Mouse (Mus musculus): ENCODE measurements at regions not wholly inside any gene's neighbourhood (a gene's known extent, or its start where the extent isn't known, plus 50 kb on each side); places are given as distances from the start of the nearest gene placed in this dataset.

DNA sequence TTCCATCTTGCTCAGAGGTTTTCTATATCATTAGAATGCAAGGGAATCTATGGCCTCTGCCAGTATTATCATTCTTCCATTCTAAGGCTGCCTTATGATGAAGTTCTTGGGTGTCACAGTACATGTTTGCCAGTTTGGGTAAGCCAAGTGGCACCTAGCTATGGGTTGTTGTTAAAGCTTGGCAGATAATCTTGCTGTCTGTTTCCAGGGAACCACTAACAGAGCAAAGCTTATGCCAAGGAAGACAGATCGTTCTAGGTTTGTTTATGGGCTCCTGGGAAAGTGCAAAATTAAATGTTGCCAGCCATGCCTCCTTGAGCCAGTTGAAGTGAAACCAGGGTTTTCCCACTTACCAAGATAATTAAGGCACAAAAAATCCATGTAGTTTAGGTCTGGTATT is 292.9 kb upstream of the Cobl start:
- intact Hi-C loops (cut with DNase I), result no loop called here
- no peak for DNase-seq (ENCODE audit: low spot score in 2 of 2)

DNA sequence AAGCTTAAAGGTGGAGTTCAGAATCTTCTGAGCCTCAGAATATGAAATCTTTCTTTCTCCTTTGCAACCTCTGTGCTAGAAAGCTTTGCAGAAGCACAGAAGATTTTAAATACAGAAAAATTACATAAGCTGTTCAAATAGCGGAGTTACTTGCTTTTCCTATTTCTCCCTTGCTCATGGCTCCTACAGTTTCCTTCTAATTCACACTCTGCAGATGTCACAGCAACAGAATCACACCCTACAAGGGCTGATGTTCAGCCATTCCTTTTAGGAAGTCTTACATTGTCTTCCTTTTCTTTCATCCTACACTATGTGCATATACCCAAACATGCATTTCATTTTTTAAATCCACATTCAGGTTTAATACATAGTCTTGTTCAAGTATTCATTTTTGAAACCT is 285.3 kb upstream of the Cobl start:
- DNase-seq (ENCODE audit: low spot score in 2 of 2), result no peak
- intact Hi-C loops (cut with DNase I), result no loop called here

DNA sequence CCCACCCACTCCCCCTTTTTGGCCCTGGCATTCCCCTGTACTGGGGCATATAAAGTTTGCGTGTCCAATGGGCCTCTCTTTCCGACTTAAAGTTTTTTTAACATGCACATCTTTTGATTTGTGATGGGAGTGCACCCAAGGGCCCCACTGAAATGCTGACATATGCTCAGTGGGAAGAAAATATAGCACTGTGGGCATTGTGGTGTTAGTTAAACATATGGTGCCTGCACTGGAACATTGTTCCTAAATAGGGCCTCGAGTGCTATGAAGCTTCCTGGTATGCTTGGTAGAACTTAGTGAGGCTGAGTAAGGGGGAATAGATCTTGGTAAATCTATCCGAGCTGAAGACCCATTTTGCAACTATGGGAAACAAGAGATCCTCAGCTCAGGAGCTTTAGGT is 284.5 kb upstream of the Cobl start:
- intact Hi-C loops (cut with DNase I), result no loop called here
- peak; percentile 25 to 33 for DNase-seq (ENCODE audit: low spot score in 2 of 2)

DNA sequence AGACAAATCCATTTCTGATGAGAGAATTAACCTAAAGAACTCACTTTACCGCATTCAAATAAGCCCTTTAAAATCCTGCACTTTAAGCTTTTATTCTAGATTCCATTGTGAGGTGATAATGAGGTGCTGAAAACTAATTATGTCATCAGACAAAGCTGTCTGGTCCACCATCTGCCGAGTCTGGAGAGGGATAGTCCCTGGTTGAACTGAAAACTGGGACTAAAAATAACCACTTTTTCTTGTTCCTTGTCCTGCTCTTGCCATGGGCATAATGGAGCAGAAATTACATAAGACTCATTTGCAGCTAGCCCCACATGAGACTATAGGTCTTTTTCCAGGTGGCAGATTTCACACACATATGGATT is 277.4 kb upstream of the Cobl start:
- intact Hi-C loops (cut with DNase I), result no loop called here
- peak; percentile 34 to 46 for DNase-seq (ENCODE audit: low spot score in 2 of 2)

DNA sequence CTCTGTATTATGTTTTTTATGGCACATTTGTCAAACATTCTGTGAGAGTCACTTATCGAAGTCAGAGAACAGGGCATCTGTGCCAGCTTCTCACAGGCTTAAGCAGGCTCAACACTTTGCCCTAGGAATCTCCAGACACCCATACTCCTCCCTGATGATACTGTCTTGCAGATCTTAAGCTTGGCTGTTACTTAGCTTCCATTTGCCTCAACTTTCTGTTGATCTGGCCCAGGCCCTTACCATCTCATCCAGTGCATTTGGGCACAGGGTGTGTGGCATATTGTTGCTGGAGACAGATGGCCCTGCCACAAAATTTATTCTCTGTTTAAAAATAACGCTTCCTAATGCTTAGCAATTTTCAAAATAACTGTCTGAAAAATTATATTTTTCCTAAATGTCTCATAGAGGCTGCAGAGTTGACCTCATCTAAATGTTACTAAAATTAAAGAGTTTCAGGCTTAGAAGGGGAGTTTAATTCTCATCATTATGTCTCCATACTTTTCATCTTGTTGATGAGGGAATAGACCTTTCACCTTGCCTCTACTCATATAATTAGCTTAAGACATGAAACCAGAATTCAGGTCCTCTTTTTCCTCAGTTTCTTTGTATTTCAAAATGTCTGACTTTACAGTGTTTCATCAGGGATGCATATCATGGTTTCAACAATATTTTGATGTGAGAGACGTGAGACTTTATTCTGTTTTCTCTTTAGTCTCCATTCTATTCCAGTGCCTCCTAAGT is 276.8 kb upstream of the Cobl start:
- DNase-seq (ENCODE audit: low spot score in 2 of 2), result no peak
- intact Hi-C loops (cut with DNase I), result no loop called here

DNA sequence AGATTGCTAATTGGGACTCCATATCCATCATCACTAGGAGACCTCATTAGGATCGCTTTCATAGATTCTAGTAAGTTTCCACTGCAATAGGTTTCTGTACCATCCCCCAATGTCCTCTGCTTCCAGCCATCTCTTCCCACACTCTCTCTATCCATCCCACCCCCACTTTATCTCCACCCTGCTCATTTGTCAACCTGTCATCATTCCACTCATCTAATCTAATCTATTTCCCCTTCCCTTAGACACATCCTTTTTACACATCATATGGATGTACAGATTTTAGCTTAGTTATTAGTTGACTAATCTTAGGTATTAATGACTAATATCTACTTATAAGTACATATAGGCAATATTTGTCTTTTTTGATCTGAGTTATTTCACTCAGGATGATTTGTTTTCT is 269.5 kb upstream of the Cobl start:
- intact Hi-C loops (cut with DNase I), result no loop called here

DNA sequence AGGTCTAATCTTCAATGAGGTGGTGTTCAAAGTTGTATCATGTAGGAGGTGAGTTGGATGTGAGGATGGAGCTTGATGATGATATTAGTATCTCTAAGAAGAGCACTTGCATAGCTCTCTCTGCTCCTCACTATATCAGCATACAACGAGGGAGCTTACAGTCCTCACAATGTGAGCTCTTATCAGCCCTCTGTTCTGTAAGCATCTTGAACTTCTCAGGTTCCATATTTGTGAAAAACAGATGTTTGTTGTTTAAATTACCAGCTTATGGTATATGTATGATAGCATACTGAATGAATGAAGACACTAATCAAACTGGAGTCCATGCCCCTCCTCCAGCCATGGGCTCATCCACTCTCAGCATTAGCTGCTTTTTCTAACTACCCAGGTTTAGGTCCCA is 262.5 kb upstream of the Cobl start:
- DNase-seq (ENCODE audit: low spot score in 2 of 2), result no peak
- intact Hi-C loops (cut with DNase I), result no loop called here

More for the DNA sequence above, 269.5 kb upstream of the Cobl start:
- no peak for DNase-seq (ENCODE audit: low spot score in 2 of 2)

DNA sequence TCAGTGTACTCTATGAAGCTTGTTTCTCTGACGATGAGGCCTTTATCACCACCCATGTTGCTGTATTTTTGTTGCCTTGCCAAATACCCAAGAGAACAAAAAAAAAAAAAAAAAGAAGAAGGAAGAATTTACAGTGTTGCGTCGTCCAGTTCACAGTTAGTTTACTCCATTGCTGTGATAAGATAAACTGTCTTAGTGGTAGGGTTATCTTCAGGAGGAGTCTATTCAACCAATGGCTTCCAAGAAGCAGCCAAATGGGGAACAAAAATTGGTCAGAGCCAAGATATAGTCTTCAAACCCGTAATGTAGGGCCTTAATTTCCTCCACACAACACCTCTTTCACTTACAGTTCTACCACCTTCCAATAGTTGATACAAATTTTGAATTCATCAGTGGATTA is 261.7 kb upstream of the Cobl start:
- intact Hi-C loops (cut with DNase I), result no loop called here
- DNase-seq (ENCODE audit: low spot score in 2 of 2), result no peak

DNA sequence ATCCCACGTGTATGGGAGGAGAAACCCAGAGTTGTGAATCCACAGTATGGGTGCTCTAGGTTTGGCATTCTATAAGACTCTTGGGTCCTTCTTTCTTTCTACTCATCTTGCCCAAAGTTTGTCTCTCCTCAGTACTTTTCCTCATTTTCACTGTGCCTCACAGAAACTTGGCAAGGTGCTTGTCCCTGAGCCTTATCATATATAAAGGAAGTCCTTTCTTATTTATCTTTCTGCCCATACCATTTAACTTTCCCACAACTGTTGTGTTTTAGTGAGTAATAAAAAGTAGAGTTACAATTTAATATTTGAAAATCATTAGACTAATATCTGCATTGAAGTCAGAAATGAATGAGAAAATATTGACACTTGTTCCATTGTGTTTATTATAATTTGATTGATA is 257.6 kb upstream of the Cobl start:
- DNase-seq (ENCODE audit: low spot score in 2 of 2), result no peak

DNA sequence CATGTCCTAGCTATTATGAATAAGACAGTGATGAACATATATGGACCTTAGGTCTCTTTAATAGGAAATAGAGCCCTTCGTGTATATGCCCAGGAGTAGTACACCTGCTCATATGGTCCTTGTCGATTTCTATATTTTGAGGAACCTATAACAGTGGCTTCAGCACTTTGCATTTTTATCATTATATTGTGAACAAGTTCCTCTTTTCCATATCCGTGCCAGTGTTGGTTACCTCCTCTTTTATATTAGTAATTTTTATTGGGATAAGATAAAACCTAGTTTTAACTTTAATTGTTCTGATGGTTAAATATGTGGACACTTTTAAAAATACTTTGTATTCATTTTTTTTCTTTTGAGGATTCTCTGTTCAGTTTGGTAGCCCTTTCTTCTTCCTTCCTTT is 255.4 kb upstream of the Cobl start:
- intact Hi-C loops (cut with DNase I), result no loop called here
- no peak for DNase-seq (ENCODE audit: low spot score in 2 of 2)

More for the DNA sequence above, 257.6 kb upstream of the Cobl start:
- intact Hi-C loops (cut with DNase I), result no loop called here

DNA sequence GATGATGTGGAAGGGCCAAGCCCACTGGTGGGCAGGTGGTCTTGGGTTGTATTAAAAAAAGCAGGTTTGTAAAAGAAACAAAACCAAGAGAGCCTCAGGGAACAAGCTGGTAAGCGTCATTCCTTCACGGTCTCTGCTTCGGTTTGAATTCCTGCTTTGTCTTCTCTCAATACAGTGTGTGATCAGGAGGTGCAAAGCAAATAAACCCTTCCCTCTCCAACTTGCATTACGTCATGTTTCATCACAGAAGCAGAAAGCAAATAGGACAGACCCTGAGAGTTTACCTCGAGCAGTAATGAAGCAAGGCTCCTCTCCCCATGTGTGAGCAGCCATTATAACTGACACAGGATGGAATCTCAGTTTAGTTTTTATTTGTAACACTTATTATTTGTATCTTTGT is 231.6 kb upstream of the Cobl start:
- intact Hi-C loops (cut with DNase I), result no loop called here
- DNase-seq (ENCODE audit: low spot score in 2 of 2), result no peak

DNA sequence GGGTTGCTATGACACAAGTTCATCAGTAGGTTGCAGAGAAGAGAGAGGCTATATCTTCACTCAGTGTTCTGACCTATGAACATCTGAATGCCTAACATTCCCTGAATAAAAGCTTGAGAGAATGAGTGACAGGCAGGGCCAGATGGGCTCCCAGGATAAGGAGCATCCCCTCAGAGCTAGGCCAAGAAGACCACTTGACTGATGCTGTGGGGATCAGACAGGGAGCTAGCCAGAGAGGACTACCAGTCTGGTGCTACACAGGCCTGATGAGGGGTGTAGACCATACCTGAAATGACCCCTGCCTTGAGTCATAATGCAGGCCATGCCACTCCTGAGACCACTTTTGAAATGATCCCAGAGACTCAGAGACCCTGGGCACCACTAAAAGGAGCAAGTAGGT is 228.1 kb upstream of the Cobl start:
- DNase-seq (ENCODE audit: low spot score in 2 of 2), result no peak
- intact Hi-C loops (cut with DNase I), result no loop called here

DNA sequence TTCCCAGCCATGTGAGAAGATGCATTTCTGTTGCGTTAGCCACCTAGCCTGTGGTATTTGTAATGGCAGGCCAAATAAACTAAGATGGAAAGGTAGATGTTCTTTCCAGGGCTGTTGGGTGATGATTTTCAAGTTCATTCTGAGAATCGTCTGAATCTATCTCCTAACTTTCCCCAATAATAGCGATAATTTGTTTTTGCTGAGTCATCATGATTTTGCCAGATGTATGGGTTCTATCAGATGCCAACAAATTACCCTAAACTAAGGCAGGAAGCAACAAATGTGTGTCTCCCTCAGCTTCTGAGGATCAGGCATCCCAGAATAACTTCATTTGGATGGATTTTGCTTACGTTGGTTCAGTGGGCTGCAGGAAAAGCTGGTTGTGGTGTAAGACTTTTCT is 222.0 kb upstream of the Cobl start:
- intact Hi-C loops (cut with DNase I), result no loop called here
- DNase-seq (ENCODE audit: low spot score in 2 of 2), result no peak

DNA sequence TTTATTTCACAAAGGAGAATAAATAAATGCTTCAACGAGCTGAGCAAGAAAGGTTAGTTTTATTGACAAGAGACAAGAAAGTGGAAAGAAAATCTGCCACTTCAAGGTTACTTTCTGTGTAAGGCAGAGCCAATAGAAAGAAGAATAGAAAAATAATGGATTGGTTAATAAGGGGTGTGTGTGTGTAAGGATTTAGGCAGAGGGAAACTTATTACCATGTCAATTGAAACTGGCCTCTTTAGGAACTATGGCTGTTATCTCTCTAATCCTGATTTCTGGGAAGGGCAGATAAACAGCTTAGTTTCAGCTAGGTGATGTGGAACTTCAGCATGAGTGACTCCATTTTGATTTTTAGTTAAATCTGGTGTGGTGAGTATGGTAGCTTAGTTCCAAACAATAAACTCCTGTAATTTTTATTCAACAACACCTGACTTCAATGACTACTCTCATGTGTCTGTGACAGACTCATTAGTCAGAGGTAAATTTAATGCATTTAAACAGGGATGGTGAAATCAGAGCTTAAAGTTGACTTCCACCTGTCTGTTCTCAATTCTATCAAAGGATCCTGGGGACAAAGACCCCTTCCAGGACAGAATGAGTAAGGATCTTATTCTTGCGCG is 197.2 kb upstream of the Cobl start:
- DNase-seq (ENCODE audit: low spot score in 2 of 2), result no peak
- intact Hi-C loops (cut with DNase I), result no loop called here

DNA sequence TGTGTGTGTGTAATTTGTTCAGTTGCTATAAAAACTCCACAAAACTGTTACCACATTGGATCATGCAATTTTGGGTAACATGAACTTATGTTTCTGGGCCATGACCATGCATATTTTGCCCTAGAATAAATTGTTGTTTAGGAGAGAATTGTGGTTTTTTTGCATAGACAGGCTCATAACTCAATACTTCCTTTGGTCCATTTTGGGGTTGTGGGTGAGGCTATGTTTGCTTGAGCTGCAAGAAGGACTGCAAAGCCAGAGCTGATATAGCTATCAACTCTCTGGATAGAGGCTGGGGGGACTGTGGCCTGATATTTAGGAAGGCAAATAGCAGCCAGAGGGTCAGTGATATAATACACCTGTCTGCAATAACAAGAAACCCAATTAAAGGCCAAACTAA is 194.1 kb upstream of the Cobl start:
- intact Hi-C loops (cut with DNase I), result no loop called here
- no peak for DNase-seq (ENCODE audit: low spot score in 2 of 2)

DNA sequence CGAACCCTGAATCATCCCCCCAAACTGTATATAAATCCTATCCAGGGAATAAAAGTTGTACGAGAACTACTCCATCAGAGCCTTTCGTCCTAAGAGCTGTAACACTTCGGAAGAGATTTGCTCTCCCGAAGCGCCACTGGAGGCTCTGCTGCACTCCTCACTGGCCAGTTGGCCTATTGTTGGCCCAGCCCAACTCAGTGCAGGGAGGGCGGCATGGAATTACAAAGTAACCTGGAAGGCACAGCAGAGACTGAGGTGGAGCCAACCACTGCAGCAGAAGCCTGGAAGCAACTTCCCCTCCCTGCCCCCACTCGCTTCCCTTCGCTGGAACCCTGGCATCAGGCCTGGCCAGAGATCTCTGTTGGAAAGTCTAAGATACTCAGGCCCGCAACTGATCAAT is 191.7 kb upstream of the Cobl start:
- no peak for DNase-seq (ENCODE audit: low spot score in 2 of 2)
- intact Hi-C loops (cut with DNase I), result no loop called here

All from left cerebral cortex, postnatal 36 days (tissue).